Mouse (Mus musculus): ENCODE measurements at regions not wholly inside any gene's neighbourhood (a gene's known extent, or its start where the extent isn't known, plus 50 kb on each side); places are given as distances from the start of the nearest gene placed in this dataset.

DNA sequence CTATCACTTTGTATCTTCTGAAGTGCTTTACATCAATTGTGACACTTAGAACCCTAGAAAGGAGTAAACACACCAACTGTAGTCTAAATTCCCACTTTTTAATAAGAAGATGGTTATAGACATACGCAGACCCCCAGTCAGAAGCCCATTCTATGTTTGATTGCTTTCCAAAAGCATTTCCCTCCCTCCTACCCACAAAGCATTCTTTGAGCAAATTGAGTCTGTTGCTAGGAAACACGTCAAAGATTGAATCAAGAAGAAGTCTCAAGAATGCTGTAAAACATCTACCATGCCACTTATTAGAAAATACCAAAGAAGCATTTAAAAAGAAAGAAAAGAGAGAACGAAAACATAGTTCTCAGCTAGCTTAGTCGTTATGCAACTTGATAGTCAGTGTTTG lies 352.3 kb upstream of the Lrp1b start:
- peak; percentile 51 for DNase-seq (ENCODE audit: low spot score)

DNA sequence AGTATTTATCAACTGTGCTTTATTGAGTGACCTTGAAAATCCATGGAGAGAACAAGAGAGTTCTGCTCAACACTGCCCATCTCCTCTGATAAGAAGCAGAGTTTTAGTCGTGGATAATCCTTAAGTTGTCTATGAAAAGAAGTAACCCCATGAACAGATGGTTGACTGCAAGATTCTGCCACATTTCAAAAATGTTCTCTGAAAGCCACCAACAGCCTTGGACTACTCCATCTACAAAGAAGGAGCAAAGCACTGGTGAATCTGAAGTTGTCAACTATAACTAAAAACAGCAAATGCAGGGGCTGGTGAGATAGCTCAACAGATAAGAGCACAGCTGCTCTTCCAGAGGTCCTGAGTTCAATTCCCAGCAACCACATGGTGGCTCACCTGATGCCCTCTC lies 337.6 kb upstream of the Lrp1b start:
- DNase-seq (ENCODE audit: low spot score), result no peak

DNA sequence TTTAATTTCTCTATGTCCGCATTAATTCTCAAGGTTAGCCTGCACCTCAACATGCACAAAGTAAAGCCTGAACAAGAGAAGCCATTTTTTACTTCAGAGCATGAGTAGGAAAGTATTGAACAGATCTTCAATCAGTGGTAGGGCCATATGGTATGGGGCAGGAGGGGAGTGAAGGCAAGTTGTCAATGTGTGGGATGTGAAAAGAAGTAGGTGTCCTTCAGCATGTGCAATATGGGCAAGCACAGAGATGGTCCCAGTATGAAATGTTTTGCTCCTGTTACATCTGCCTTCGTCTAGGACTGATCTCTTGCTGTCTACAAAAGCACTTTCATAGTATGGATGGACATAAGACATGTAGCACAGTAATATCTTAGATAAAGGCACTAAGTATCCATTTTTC lies 315.3 kb upstream of the Lrp1b start:
- no peak for DNase-seq (ENCODE audit: low spot score)

Data from embryo, embryonic 10 days (tissue).